Mouse (Mus musculus) stomach, embryonic 14.5 days (tissue): ENCODE results near the gene Thsd7a. TPM values are rescaled to one million over a fixed set of nuclear protein-coding genes. Genes with fewer than 3 reads are reported as not detected.

ENCODE experiments used
- ATAC-seq: fragments of 200-750 bp; cut with Nextera tagmentation; 2 replicates; pipeline ENCODE4 v1.8.0; 2017; ENCODE audit warnings: low read depth, moderate TSS enrichment; ENCODE audit not compliant: insufficient number of reproducible peaks, insufficient read depth, low FRiP score
- H3K27ac ChIP-seq: fragments of 300-500 bp; sonication (generic); 2 replicates; pipeline ENCODE4 v1.5.1; 2014; ENCODE audit warnings: mild to moderate bottlenecking, low read length, moderate library complexity, mixed read lengths
- H3K27me3 ChIP-seq: fragments of 300-500 bp; sonication (generic); 2 replicates; pipeline ENCODE4 v1.6.1; 2014; ENCODE audit warnings: low read length, control low read depth, mixed read lengths; ENCODE audit not compliant: control insufficient read depth, insufficient read depth
- H3K36me3 ChIP-seq: fragments of 300-500 bp; sonication (generic); 2 replicates; pipeline ENCODE4 v1.6.1; 2014; ENCODE audit warnings: mild to moderate bottlenecking, control low read depth, low read length, moderate library complexity, mixed read lengths; ENCODE audit not compliant: control insufficient read depth, insufficient read depth
- H3K4me1 ChIP-seq: fragments of 300-500 bp; sonication (generic); 2 replicates; pipeline ENCODE4 v1.6.1; 2014; ENCODE audit warnings: low read length, control low read depth, mixed read lengths; ENCODE audit not compliant: control insufficient read depth, insufficient read depth
- H3K4me2 ChIP-seq: fragments of 300-500 bp; sonication (generic); replicated peaks from 2 replicates; pipeline ENCODE4 v1.6.1; 2014; ENCODE audit warnings: low read depth, low read length, control low read depth
- H3K4me3 ChIP-seq: fragments of 300-500 bp; sonication (generic); 2 replicates; pipeline ENCODE4 v1.5.1; 2014; ENCODE audit warnings: low read depth, low read length, control low read depth
- H3K9ac ChIP-seq: fragments of 300-500 bp; sonication (generic); replicated peaks from 2 replicates; pipeline ENCODE4 v1.6.1; 2014; ENCODE audit warnings: low read depth, mild to moderate bottlenecking, control low read depth, low read length, moderate library complexity, mixed read lengths
- H3K9me3 ChIP-seq: fragments of 300-500 bp; sonication (generic); 2 replicates; pipeline ENCODE4 v1.6.1; 2016; ENCODE audit warnings: low read depth, low read length, control low read depth; ENCODE audit not compliant: control insufficient read depth
- WGBS: fragments of 180-500 bp; shearing (Covaris S2); extraction: QIAGEN DNeasy Blood & Tissue Kit; methylation state at CpG from one replicate; pipeline ENCODE4 v1.1.7; 2014; 5-methylcytosine and 5-hydroxymethylcytosine counted together
- polyA plus RNA-seq: library from polyadenylated mRNA; unstranded; fragments of >200 nt; fragmentation: Nextera tagmentation; extraction: Ambion mirVana; gene quantifications from 2 replicates; pipeline ENCODE4 v1.2.1, GENCODE M21; 2014

Thsd7a gene
- polyA plus RNA-seq, 1 experiment from 2014 or later: 4.1 TPM

GRCm38 (mm10) chr6:12506877-12507276 lies 242.3 kb downstream of the Thsd7a start:
- no peak overlapping the region for H3K27ac ChIP-seq
- H3K4me2 ChIP-seq: no peak overlapping the region
- H3K9ac ChIP-seq: no peak overlapping the region
- H3K4me1 ChIP-seq: no peaks in the 10 kb centered on the region
- H3K9me3 ChIP-seq: no peaks in the 10 kb centered on the region
- H3K36me3 ChIP-seq: no peaks in the 10 kb centered on the region
- ATAC-seq: no peak
- no peaks in the 10 kb centered on the region for H3K27me3 ChIP-seq
- H3K4me3 ChIP-seq: no peak overlapping the region
- 79% methylated on average over 2 of the region's 2 CpGs for WGBS

- Histone ChIP-seq H3K4me1 (no peaks in the 10 kb centered on the region), H3K4me3 (no peak overlapping the region), H3K4me2 (no peak overlapping the region), H3K36me3 (no peaks in the 10 kb centered on the region), H3K27me3 (no peaks in the 10 kb centered on the region), H3K9ac (no peak overlapping the region), H3K9me3 (no peaks in the 10 kb centered on the region), H3K27ac (no peak overlapping the region)
- ATAC-seq: no peak
- 90% methylated on average over 7 of the region's 7 CpGs for WGBS
Observed at GRCm38 (mm10) chr6:12503867-12504266, 245.3 kb downstream of the Thsd7a start.

- ATAC-seq: no peak
- H3K36me3 ChIP-seq: no peaks in the 10 kb centered on the region
- H3K4me2 ChIP-seq: no peak overlapping the region
- no peaks in the 10 kb centered on the region for H3K9me3 ChIP-seq
- no peaks in the 10 kb centered on the region for H3K27me3 ChIP-seq
- H3K4me3 ChIP-seq: no peak overlapping the region
- no peaks in the 10 kb centered on the region for H3K4me1 ChIP-seq
- no peak overlapping the region for H3K27ac ChIP-seq
- 80% methylated on average over 7 of the region's 7 CpGs for WGBS
- H3K9ac ChIP-seq: no peak overlapping the region
Observed at GRCm38 (mm10) chr6:12500888-12501287, 248.3 kb downstream of the Thsd7a start.

- H3K27ac ChIP-seq: no peak overlapping the region
- H3K4me2 ChIP-seq: no peak overlapping the region
- no peak overlapping the region for H3K9ac ChIP-seq
- H3K27me3 ChIP-seq: no peaks in the 10 kb centered on the region
- no peaks in the 10 kb centered on the region for H3K36me3 ChIP-seq
- H3K4me3 ChIP-seq: no peak overlapping the region
- H3K9me3 ChIP-seq: no peaks in the 10 kb centered on the region
- no peak for ATAC-seq
- no peaks in the 10 kb centered on the region for H3K4me1 ChIP-seq
Observed at GRCm38 (mm10) chr6:12499866-12500265, 249.3 kb downstream of the Thsd7a start.

GRCm38 (mm10) chr6:12493571-12493970 lies 255.6 kb downstream of the Thsd7a start:
- H3K4me1 ChIP-seq: no peaks in the 10 kb centered on the region
- H3K27ac ChIP-seq: no peak overlapping the region
- H3K4me3 ChIP-seq: no peak overlapping the region
- H3K9ac ChIP-seq: no peak overlapping the region
- ATAC-seq: no peak
- WGBS: 88% methylated on average over 1 of the region's 1 CpGs
- H3K27me3 ChIP-seq: no peaks in the 10 kb centered on the region
- no peaks in the 10 kb centered on the region for H3K9me3 ChIP-seq
- no peak overlapping the region for H3K4me2 ChIP-seq
- H3K36me3 ChIP-seq: no peaks in the 10 kb centered on the region

GRCm38 (mm10) chr6:12488882-12489281 lies 260.3 kb downstream of the Thsd7a start:
- WGBS: 75% methylated on average over 1 of the region's 1 CpGs
- H3K9me3 ChIP-seq: no peaks in the 10 kb centered on the region
- H3K4me1 ChIP-seq: no peaks in the 10 kb centered on the region
- no peak overlapping the region for H3K4me3 ChIP-seq
- H3K27me3 ChIP-seq: no peaks in the 10 kb centered on the region
- H3K27ac ChIP-seq: no peak overlapping the region
- H3K9ac ChIP-seq: no peak overlapping the region
- no peak for ATAC-seq
- H3K36me3 ChIP-seq: no peaks in the 10 kb centered on the region
- no peak overlapping the region for H3K4me2 ChIP-seq

- H3K27ac ChIP-seq: no peak overlapping the region
- H3K9ac ChIP-seq: no peak overlapping the region
- H3K9me3 ChIP-seq: no peaks in the 10 kb centered on the region
- no peak overlapping the region for H3K4me2 ChIP-seq
- ATAC-seq: no peak
- H3K4me3 ChIP-seq: no peak overlapping the region
- H3K4me1 ChIP-seq: no peaks in the 10 kb centered on the region
- no peaks in the 10 kb centered on the region for H3K27me3 ChIP-seq
- WGBS: 82% methylated on average over 5 of the region's 5 CpGs
- no peaks in the 10 kb centered on the region for H3K36me3 ChIP-seq
Observed at GRCm38 (mm10) chr6:12481527-12482163, 267.6 kb downstream of the Thsd7a start.

GRCm38 (mm10) chr6:12478359-12478758 lies 270.9 kb downstream of the Thsd7a start:
- H3K36me3 ChIP-seq: no peaks in the 10 kb centered on the region
- H3K27me3 ChIP-seq: no peaks in the 10 kb centered on the region
- ATAC-seq: no peak
- H3K9ac ChIP-seq: no peak overlapping the region
- H3K9me3 ChIP-seq: no peaks in the 10 kb centered on the region
- H3K4me2 ChIP-seq: no peak overlapping the region
- no peaks in the 10 kb centered on the region for H3K4me1 ChIP-seq
- no peak overlapping the region for H3K27ac ChIP-seq
- WGBS: 80% methylated on average over 1 of the region's 1 CpGs
- H3K4me3 ChIP-seq: no peak overlapping the region

GRCm38 (mm10) chr6:12470935-12471334 lies 278.3 kb downstream of the Thsd7a start:
- H3K27me3 ChIP-seq: no peaks in the 10 kb centered on the region
- H3K36me3 ChIP-seq: no peaks in the 10 kb centered on the region
- ATAC-seq: no peak
- no peak overlapping the region for H3K9ac ChIP-seq
- no peak overlapping the region for H3K27ac ChIP-seq
- H3K4me3 ChIP-seq: no peak overlapping the region
- H3K4me1 ChIP-seq: no peaks in the 10 kb centered on the region
- WGBS: 79% methylated on average over 2 of the region's 2 CpGs
- H3K4me2 ChIP-seq: no peak overlapping the region
- no peaks in the 10 kb centered on the region for H3K9me3 ChIP-seq
